Mouse (Mus musculus) midbrain, embryonic 12.5 days (tissue): Measurements from ENCODE around the gene Plvap. TPM values are rescaled to one million over a fixed set of nuclear protein-coding genes. Genes with fewer than 3 reads are reported as not detected.
"Not testable (repeated sequence)": the region's sequence is repeated elsewhere in the genome, so short reads cannot be mapped to it uniquely, and the experiment has no call there.

Source experiments
- ATAC-seq: fragments of 200-750 bp; cut with Nextera tagmentation; 2 replicates; pipeline ENCODE4 v1.8.0; 2017; ENCODE audit warnings: low read depth, moderate TSS enrichment, moderate library complexity; ENCODE audit not compliant: low FRiP score
- H3K27ac ChIP-seq: fragments of 300-500 bp; sonication (generic); replicated peaks from 2 replicates; pipeline ENCODE4 v1.5.1; 2016; ENCODE audit warnings: mild to moderate bottlenecking
- H3K27me3 ChIP-seq: fragments of 300-500 bp; sonication (generic); 2 replicates; pipeline ENCODE4 v1.6.1; 2016; ENCODE audit warnings: mild to moderate bottlenecking
- H3K36me3 ChIP-seq: fragments of 300-500 bp; sonication (generic); 2 replicates; pipeline ENCODE4 v1.6.1; 2016
- H3K4me1 ChIP-seq: fragments of 300-500 bp; sonication (generic); 2 replicates; pipeline ENCODE4 v1.6.1; 2016
- H3K4me2 ChIP-seq: fragments of 300-500 bp; sonication (generic); replicated peaks from 2 replicates; pipeline ENCODE4 v1.6.1; 2016; ENCODE audit warnings: mild to moderate bottlenecking, moderate library complexity
- H3K4me3 ChIP-seq: fragments of 300-500 bp; sonication (generic); 2 replicates; pipeline ENCODE4 v1.5.1; 2016; ENCODE audit warnings: mild to moderate bottlenecking
- H3K9ac ChIP-seq: fragments of 300-500 bp; sonication (generic); replicated peaks from 2 replicates; pipeline ENCODE4 v1.6.1; 2016; ENCODE audit warnings: mild to moderate bottlenecking, moderate library complexity
- H3K9me3 ChIP-seq: fragments of 300-500 bp; sonication (generic); 2 replicates; pipeline ENCODE4 v1.6.1; 2016; ENCODE audit warnings: mild to moderate bottlenecking
- WGBS: fragments of 180-500 bp; shearing (Covaris S2); methylation state at CpG from one replicate; pipeline ENCODE4 v1.1.7; 2016; 5-methylcytosine and 5-hydroxymethylcytosine counted together
- polyA plus RNA-seq: library from polyadenylated mRNA; unstranded; fragments of >200 nt; fragmentation: Nextera tagmentation; extraction: Ambion mirVana; gene quantifications from 2 replicates; pipeline ENCODE4 v1.2.1, GENCODE M21; 2016

The Plvap gene
- polyA plus RNA-seq, 1 experiment from 2014 or later = 29.5 TPM

DNA sequence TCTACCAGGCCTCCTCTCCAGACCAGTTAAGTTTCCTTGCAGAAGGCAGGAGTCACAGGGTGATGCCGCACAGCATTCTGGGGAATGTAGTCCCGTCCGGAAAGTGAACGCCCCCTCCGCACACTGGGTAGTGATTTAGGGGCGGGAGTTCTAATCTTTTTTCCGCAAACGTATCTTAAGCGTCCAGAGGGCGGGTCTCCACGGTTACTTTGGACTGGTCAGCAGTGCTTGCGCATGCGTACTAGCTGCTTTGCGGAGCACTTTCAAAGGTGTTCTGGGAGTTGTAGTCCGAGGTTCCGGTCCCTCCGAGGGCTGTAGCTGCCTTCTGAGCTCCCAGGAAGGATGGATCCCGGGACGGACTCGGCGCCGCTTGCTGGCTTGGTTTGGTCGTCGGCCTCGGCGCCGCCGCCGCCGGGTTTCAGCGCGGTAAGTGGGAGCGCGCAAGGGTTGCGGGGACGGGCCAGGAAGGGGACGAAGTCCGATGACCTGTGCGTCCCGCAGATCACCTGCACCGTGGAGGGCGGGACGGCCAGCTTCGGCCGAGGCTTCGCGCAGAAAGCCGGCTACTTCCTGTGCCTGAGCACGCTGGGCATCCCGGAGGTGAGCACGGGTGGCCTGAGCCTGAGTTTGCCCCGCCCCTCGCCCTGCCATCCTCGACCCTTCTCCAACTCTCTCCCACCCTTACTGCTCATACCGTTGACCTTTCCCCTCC is 31.2 kb upstream of the Plvap start, which contains the start of gene Mvb12a:
Gene Mvb12a (plus strand): TSS at position 291 of the 712 bp plus-strand sequence.
- Histone ChIP-seq H3K4me2 (peak within 1 kb of the TSS; percentile 94), H3K4me3 (peak within 1 kb of the TSS; percentile 89), H3K4me1 (peaks cover 11% of the 10 kb centered on the region), H3K36me3 (peaks cover 20% of the 10 kb centered on the region), H3K9ac (peak within 1 kb of the TSS; percentile 81), H3K27ac (peak within 1 kb of the TSS; percentile 67), H3K9me3 (no peaks in the 10 kb centered on the region), H3K27me3 (peaks cover 17% of the 10 kb centered on the region)
- WGBS = under 1% methylated on average over 47 of the region's 55 CpGs
- ATAC-seq = peak; percentile 96

DNA sequence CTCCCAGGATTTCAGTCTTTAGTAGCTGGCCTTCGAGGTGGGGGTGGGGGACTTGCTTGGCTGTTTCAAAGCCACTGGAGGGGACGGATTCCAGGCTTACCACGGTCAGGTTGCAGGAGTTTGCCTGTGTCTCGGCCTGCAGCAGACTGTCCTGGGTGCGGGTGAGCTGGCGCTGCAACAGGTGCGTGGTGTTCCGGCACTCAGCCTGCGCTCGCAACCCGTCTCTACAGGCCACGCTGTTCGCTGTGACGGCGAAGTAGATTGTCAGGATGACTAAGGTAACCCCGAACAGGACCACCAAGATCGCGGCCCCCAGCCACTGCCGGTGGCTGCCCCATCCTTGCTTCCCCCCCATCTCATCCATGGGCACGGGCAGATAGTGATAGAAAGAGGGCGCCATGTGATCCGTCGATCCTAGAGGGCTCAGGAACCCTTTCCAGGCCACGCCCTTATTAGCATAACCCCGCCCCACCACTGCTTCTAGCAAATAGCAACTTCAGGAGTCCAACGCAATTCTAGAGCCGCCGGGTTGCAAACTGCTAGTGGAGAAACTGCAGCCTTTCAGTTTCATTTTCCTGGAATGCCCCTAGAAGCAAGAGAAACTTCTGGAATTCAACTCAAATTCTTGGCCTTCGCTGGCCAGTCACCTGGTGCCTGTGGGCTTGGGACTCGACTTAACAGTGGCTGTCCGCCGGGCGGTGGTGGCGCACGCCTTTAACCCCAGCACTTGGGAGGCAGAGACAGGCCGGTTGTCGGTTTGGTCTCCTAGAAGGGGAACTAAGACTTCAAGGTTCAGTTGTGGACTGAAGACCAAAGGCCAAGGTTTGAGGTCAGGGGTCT is 25.7 kb upstream of the Plvap start, which contains the start of gene Bst2:
Gene Bst2 (minus strand): TSS at position 429 of the 840 bp plus-strand sequence.
- Histone ChIP-seq H3K9me3 (no peaks in the 10 kb centered on the region), H3K4me3 (peak within 1 kb of the TSS; percentile 33), H3K27me3 (peaks cover 45% of the 10 kb centered on the region), H3K27ac (no peak within 1 kb of the TSS), H3K4me1 (peaks cover 10% of the 10 kb centered on the region; the same call in 1 of the 2 replicates), H3K36me3 (no peaks in the 10 kb centered on the region), H3K9ac (0 out of 2 replicates have a peak within 1 kb of the TSS, but pooled peaks have one; percentile 15), H3K4me2 (peak within 1 kb of the TSS; percentile 49)
- 4% methylated on average over 36 of the region's 37 CpGs for WGBS
- peak; percentile 28; the same call in 1 of the 2 replicates for ATAC-seq

DNA sequence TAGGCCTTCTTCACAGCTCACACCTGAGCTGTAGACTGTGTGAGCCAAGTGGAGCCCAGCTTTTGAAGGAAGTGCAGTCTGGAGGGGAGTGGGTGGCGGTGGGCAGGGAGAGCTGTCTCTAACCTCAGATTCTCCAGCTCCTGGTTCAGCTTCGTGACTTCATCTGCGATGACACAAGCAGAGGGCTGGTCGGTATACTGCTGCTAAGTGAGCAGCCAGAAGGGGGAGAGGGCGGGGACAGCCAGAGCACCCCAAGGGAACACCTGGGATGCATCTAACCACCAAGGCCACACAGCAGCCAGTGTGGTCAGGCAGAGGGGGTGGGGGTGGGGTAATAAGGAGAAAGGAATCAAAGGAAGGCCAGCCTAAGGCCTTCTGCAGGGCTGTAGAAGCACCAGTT is 24.1 kb upstream of the Plvap start:
- Histone ChIP-seq H3K4me2 (no peak overlapping the region), H3K4me1 (peaks cover 10% of the 10 kb centered on the region; the same call in 1 of the 2 replicates), H3K27me3 (peaks cover 45% of the 10 kb centered on the region), H3K9ac (no peak overlapping the region), H3K9me3 (no peaks in the 10 kb centered on the region), H3K4me3 (no peak overlapping the region), H3K36me3 (no peaks in the 10 kb centered on the region), H3K27ac (no peak overlapping the region)
- ATAC-seq = no peak
- WGBS = 72% methylated on average over 5 of the region's 5 CpGs

DNA sequence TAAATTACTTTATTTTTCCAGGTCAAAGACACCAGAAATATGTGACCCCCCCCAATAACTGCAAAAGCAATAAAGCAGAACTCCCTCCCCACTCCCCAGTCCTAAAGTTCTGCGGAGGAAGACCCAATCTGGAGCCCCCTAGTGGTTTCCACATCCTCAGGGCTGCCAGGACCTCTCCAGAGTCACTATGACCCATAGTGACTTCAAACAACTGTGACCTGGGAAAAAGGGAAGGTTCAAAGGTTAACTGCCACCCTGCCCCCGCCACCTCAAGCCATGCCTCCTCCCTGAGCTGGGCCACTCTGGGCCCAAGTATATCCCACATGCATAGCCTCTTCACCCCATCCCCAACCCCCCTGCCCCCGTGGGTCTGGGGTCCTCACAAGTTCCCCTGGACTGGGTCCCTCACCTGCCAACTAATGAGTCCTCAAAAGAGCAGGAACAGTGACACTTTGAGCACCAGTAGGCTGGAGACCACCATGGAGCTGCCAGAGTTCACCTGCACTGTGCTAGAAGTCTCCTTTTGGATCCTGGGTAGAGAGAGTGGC is 22.8 kb upstream of the Plvap start:
- Histone ChIP-seq H3K9ac (no peak overlapping the region), H3K9me3 (no peaks in the 10 kb centered on the region), H3K27ac (no peak overlapping the region), H3K4me2 (no peak overlapping the region), H3K27me3 (peaks cover 40% of the 10 kb centered on the region), H3K36me3 (no peaks in the 10 kb centered on the region), H3K4me1 (peaks cover 10% of the 10 kb centered on the region; the same call in 1 of the 2 replicates), H3K4me3 (no peak overlapping the region)
- no peak for ATAC-seq
- WGBS = 33% methylated on average over 3 of the region's 3 CpGs

DNA sequence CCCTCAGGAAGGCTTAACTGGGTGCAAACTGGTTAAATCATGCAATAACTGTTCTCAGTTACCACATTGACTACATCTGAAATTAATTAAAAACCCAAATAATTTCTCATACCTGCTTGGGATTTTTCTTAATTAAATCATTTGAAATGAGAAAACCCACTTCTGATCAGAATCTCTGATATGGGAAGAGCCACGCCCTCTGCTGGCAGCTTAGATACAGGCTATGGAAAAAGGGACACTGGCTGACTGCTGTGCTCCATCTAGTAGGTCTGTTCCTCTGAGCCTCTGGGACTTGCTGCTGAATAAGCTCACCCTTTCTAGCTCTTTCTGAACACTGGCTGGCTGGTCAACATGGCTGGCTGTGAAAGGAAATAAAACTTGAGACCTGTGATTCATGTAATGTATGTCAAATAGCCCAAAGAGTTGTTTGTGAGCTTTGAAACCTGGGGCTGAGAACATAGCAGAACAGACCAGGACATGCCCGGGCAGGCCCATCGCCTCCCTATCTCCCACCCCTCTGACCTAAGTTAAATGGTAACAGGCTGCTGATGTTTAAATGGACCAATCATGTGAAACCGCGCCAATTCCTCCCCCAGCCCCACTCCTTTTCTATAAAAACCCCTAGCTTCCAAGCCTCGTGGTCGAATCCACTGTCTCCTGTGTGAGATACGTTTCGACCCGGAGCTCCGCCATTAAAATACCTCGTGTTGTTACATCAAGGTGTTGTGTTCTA is 19.3 kb upstream of the Plvap start:
- 66% methylated on average over 5 of the region's 12 CpGs for WGBS
- peaks cover 39% of the 10 kb centered on the region for H3K27me3 ChIP-seq
- not testable (repeated sequence) for H3K36me3 ChIP-seq, H3K9me3 ChIP-seq, H3K9ac ChIP-seq, ATAC-seq, H3K27ac ChIP-seq, H3K4me2 ChIP-seq, H3K4me3 ChIP-seq, H3K4me1 ChIP-seq

DNA sequence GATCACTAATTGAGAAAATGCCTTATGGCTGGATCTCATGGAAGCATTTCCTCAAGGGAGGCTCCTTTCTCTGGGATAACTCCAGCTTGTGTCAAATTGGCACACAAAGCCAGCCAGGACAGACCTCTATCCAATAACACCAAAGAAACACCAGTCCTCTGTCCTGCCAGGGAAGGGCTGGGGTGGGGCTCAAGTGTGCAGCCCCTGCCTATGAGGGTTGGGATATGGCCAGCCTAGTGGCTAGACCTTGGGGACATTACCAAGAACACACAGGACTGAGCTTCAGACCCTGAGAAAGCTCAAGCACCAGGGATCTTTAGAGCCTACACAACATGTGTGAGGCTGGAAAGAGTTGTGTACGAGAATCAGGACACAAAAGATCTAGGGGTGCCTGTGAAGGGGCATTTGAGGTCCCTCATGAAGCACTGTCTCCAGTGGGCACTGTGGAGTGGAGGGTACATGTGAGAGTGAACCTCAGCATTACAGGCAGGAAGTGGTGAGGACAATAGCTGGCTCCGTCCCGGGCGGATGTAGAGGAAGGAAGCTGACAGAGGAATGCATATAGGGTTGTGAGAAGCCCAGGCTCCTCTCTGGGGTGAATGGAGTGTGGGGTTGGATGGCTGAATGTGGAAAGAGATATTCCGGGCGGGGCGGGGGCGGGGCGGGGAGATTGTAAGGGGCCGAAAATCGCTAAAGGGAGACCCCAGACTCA is 17.0 kb upstream of the Plvap start:
- 88% methylated on average over 11 of the region's 11 CpGs for WGBS
- H3K27me3 ChIP-seq = peaks cover 54% of the 10 kb centered on the region
- H3K9ac ChIP-seq = no peak overlapping the region
- H3K4me1 ChIP-seq = peaks cover 15% of the 10 kb centered on the region
- no peaks in the 10 kb centered on the region for H3K36me3 ChIP-seq
- H3K4me2 ChIP-seq = no peak overlapping the region
- H3K27ac ChIP-seq = no peak overlapping the region
- no peaks in the 10 kb centered on the region for H3K9me3 ChIP-seq
- H3K4me3 ChIP-seq = no peak overlapping the region
- no peak for ATAC-seq

DNA sequence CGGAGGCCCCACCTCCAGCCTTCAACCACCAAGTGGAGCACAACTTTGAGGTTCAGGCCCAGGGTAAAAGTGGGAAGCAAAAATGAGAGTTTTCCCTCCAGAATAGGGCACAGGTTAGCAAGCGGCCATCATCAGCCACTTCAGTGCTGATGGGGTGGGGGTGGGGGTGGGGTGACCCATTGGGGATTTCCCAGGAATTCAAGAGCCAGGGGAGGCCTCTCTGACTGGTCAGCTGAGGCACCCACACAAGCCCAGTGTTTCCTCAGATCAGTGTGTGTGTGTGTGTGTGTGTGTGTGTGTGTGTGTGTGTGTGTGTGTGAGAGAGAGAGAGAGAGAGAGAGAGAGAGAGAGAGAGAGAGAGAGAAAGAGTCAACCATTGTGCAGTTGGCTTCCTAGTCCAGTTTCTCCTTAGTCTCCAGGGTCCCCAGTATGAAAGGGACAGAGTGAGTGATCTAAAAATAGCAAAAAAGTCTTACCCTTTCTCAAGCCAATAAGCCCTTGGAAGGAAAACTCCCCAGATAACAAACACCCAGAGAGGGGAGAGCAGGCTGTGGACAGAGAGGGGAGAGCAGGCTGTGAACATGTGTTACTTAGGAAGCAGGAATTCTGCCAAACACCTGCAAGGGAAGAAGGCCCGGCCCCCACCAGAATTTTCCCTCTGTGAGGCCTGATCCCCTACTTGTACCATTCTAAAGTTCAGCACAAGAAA is 15.8 kb upstream of the Plvap start:
- H3K9me3 ChIP-seq = no peaks in the 10 kb centered on the region
- no peak overlapping the region for H3K4me2 ChIP-seq
- H3K4me1 ChIP-seq = peaks cover 15% of the 10 kb centered on the region
- no peak overlapping the region for H3K9ac ChIP-seq
- 53% methylated on average over 3 of the region's 3 CpGs for WGBS
- ATAC-seq = no peak
- H3K27me3 ChIP-seq = peaks cover 65% of the 10 kb centered on the region
- no peak overlapping the region for H3K27ac ChIP-seq
- H3K36me3 ChIP-seq = no peaks in the 10 kb centered on the region
- no peak overlapping the region for H3K4me3 ChIP-seq

DNA sequence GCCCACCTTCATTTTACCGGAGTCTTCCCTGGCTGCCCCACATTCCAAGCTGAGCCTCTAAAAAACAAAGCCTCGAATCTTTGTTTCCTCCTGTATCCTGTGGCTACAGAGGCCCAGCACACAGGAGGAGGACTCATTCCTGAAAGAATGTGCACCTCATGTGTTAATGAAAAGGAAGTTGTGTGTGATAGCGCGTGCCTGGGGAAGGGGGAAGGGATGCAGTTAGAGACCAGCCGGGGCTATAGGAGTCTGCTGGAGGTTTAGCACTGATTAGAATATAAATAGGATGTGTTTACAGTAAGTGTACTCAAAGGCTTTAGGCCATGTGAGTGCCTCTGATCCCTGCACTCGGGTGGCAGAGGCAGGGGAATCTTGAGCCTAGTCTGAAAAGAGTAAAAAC is 14.7 kb upstream of the Plvap start:
- no peak overlapping the region for H3K27ac ChIP-seq
- H3K9me3 ChIP-seq = no peaks in the 10 kb centered on the region
- H3K36me3 ChIP-seq = no peaks in the 10 kb centered on the region
- H3K4me2 ChIP-seq = no peak overlapping the region
- peaks cover 15% of the 10 kb centered on the region for H3K4me1 ChIP-seq
- peaks cover 68% of the 10 kb centered on the region for H3K27me3 ChIP-seq
- 2% methylated on average over 6 of the region's 6 CpGs for WGBS
- no peak for ATAC-seq
- H3K4me3 ChIP-seq = no peak overlapping the region
- no peak overlapping the region for H3K9ac ChIP-seq

DNA sequence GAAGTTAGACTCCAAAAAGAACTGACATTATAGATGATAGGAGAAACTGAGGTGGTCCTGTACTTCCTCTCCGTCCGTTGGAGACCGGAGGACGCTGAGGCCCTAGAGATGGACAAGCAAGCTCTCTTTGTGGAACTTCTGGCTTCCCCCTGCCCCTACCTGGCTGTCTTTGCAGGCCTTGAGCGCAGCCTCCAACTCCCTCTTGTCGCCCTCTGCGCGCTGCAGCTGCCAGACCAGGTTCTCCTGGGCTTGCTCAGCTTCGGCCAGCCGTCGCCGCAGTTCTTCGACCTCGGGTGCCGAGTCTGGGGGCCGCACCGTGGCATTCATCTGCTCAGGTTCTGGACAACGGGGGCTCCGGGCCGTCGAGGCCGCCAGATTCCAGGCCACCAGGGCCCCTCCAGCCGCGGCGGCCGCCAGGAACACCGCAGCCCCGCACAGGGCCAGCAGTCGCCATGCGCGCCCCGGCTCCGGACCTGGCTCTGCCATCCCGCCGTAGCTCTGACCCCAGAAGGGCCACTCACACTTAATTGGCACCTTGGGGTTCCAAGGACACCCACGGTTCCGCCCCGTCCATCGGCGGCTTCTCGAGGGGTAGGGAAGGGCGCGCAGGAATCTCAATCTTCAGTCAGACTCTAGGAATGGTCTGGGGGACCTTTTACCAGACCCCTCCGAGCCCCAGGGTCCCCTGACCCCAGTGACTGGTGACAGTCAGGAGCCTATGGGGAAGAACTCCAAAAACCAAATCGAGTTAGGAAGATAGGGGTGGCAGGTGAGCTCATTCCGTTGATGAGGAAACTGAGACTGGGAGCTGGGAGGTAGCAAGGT is 13.9 kb upstream of the Plvap start, which contains the start of gene Ccdc194:
Gene Ccdc194 (minus strand): TSS at position 486 of the 825 bp plus-strand sequence.
- Histone ChIP-seq H3K9ac (no peak within 1 kb of the TSS), H3K36me3 (no peaks in the 10 kb centered on the region), H3K27ac (no peak within 1 kb of the TSS), H3K4me1 (peaks cover 15% of the 10 kb centered on the region), H3K27me3 (peaks cover 72% of the 10 kb centered on the region), H3K4me3 (0 out of 2 replicates have a peak within 1 kb of the TSS, but pooled peaks have one; percentile 3), H3K9me3 (no peaks in the 10 kb centered on the region), H3K4me2 (peak within 1 kb of the TSS; percentile 25; the same call in 1 of the 2 replicates)
- 6% methylated on average over 46 of the region's 46 CpGs for WGBS
- no peak for ATAC-seq

DNA sequence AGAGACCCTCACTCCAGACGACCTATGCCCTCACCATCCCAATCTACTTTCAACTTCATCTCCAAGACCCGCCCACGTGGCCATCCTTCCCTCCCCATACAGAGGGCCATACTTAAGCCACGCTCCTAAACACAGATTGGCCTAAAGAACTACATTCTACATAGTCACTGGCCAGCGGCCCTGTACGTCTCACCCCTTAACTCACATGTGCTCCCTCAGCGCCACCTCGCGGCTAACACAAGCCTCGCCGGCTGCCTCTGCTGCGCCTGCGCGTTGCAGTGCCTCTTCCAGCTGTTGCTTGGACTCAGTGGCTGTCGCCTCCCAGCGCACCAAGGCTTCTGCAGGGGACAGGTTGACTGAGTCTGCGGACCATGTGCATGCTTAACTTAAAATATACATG is 10.1 kb upstream of the Plvap start:
- peak; percentile 88 for ATAC-seq
- no peaks in the 10 kb centered on the region for H3K9me3 ChIP-seq
- no peak overlapping the region for H3K4me2 ChIP-seq
- peaks cover 52% of the 10 kb centered on the region for H3K27me3 ChIP-seq
- H3K36me3 ChIP-seq = no peaks in the 10 kb centered on the region
- H3K9ac ChIP-seq = no peak overlapping the region
- H3K4me3 ChIP-seq = no peak overlapping the region
- WGBS = 3% methylated on average over 17 of the region's 17 CpGs
- no peak overlapping the region for H3K27ac ChIP-seq
- H3K4me1 ChIP-seq = peaks cover 16% of the 10 kb centered on the region
